Comparison of ENCODE assay signal across 1 mouse cellular context in the genomic region with DNA sequence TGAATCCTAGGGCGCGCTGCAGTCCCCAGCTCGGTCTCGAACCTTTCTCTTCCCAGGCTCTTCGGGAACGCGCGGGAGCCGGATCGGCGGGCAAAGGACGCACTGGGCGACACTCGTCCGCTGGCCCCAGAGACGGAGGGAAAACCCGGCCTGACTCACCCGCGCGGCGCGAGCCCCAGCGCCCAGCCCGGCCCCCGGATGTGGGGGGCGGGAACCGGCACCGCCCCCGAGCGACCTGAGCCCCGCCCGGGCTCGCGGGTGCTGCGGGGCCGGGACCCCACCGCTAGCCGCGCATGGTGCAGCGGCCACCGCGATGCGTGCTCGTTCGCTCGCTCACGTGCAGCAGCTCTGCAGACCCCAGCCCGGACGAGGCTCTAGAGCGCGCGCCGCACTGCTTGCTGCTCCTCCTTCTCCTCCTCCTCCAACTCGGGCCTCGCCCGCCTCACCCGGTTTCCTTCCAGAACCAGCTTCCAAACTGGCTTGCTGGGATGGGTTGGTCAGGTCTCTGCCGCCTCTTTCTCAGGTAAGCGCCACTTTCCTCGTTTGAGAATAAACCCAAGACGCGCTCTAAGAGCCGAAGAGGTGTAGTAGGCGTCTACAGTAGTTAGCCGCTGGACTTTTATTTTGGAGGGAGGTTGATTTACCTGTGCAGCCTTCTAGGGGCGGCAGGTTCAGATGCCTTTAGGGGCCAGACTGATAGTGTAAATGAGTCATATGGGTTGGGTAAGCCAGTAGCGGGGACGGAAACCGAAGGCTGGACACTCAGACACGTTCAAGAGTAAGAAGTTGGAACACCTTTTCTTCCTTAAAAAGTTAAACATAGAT.
TF ChIP-seq lines count a peak whose summit lies in the region.

A gene (minus strand): TSS at position 152 of the 825 bp plus-strand sequence.
A gene (plus strand): TSS at position 264 of the 825 bp plus-strand sequence.

TF ChIP-seq in CH12.LX, 34 proteins besides CTCF, POLR2A, EP300 and RAD21 (continued from another document):
- TF ChIP-seq USF1 (IDR thresholded peaks at IDR 0.05; ENCODE audit: low read depth, low read length) (no peak), E2F4 (IDR thresholded peaks at IDR 0.05; ENCODE audit: insufficient replicate concordance, low read depth, low read length) (no peak), SMC3 (IDR thresholded peaks at IDR 0.05; ENCODE audit: low read depth, low read length) (no peak), TBP (conservative IDR thresholded peaks at IDR 0.05; ENCODE audit: low read depth, low read length) (no peak; the same call in 1 of the 2 replicates), MEF2A (IDR thresholded peaks at IDR 0.05; ENCODE audit: borderline replicate concordance, low read depth, low read length) (peak; percentile 69; the same call in 1 of the 2 replicates), MAFK (IDR thresholded peaks at IDR 0.05; ENCODE audit: insufficient replicate concordance, low read length) (no peak), IRF4 (IDR thresholded peaks at IDR 0.05; ENCODE audit: low read depth, low read length) (peak; percentile 63), SIN3A (IDR thresholded peaks at IDR 0.05; ENCODE audit: low read length) (peak; percentile 69), RCOR1 (conservative IDR thresholded peaks at IDR 0.05; ENCODE audit: low read depth, low read length) (no peak), UBTF (IDR thresholded peaks at IDR 0.05; ENCODE audit: low read depth, low read length) (no peak; the same call in 1 of the 2 replicates), KAT2A (IDR thresholded peaks at IDR 0.05; ENCODE audit: insufficient replicate concordance, low read length) (0 out of 2 replicates have a peak, but pooled peaks have one; percentile 60), PAX5 (IDR thresholded peaks at IDR 0.05; ENCODE audit: low read length) (no peak), MAX (IDR thresholded peaks at IDR 0.05; ENCODE audit: low read length) (no peak), ZC3H11A (IDR thresholded peaks at IDR 0.05; ENCODE audit: low read depth, low read length) (no peak), JUND (conservative IDR thresholded peaks at IDR 0.05; ENCODE audit: low read depth, low read length) (no peak), NELFE (IDR thresholded peaks at IDR 0.05; ENCODE audit: low read depth, low read length) (peak; percentile 68), NRF1 (IDR thresholded peaks at IDR 0.05; ENCODE audit: low read depth, low read length) (peak; percentile 47; the same call in 1 of the 2 replicates), MYC (IDR thresholded peaks at IDR 0.05; ENCODE audit: low read depth, low read length) (peak; percentile 40; the same call in 1 of the 2 replicates), USF2 (conservative IDR thresholded peaks at IDR 0.05; ENCODE audit: low read depth, low read length) (no peak), HCFC1 (IDR thresholded peaks at IDR 0.05; ENCODE audit: low read depth, low read length) (peak; percentile 43), MAZ (IDR thresholded peaks at IDR 0.05; ENCODE audit: low read depth, low read length) (peak; percentile 86; the same call in 1 of the 2 replicates), ETS1 (conservative IDR thresholded peaks at IDR 0.05; ENCODE audit: low read depth, low read length) (no peak), CHD1 (IDR thresholded peaks at IDR 0.05; ENCODE audit: low read depth, low read length) (no peak), POLR2AphosphoS2 (IDR thresholded peaks at IDR 0.05; ENCODE audit: low read depth, low read length) (no peak)
